Mouse (Mus musculus) heart, embryonic 12.5 days (tissue): ENCODE results near the gene Gramd1b. TPM values are rescaled to one million over a fixed set of nuclear protein-coding genes. Genes with fewer than 3 reads are reported as not detected.

Experiments
- ATAC-seq: fragments of 200-750 bp; cut with Nextera tagmentation; 2 replicates; pipeline ENCODE4 v1.8.0; 2017; ENCODE audit warnings: moderate TSS enrichment, moderate library complexity; ENCODE audit not compliant: insufficient number of reproducible peaks, low FRiP score
- H3K27ac ChIP-seq: fragments of 300-500 bp; sonication (generic); 2 replicates; pipeline ENCODE4 v1.5.1; 2016; ENCODE audit warnings: mild to moderate bottlenecking, moderate library complexity; ENCODE audit not compliant: poor library complexity, severe bottlenecking
- H3K27me3 ChIP-seq: fragments of 300-500 bp; sonication (generic); replicated peaks from 2 replicates; pipeline ENCODE4 v1.6.1; 2016; ENCODE audit warnings: mild to moderate bottlenecking, moderate library complexity
- H3K36me3 ChIP-seq: fragments of 300-500 bp; sonication (generic); 2 replicates; pipeline ENCODE4 v1.6.1; 2016; ENCODE audit warnings: mild to moderate bottlenecking, moderate library complexity
- H3K4me1 ChIP-seq: fragments of 300-500 bp; sonication (generic); replicated peaks from 2 replicates; pipeline ENCODE4 v1.6.1; 2016; ENCODE audit warnings: mild to moderate bottlenecking
- H3K4me2 ChIP-seq: fragments of 300-500 bp; sonication (generic); 2 replicates; pipeline ENCODE4 v1.6.1; 2016; ENCODE audit warnings: mild to moderate bottlenecking, moderate library complexity
- H3K4me3 ChIP-seq: fragments of 300-500 bp; sonication (generic); 2 replicates; pipeline ENCODE4 v1.5.1; 2016; ENCODE audit warnings: mild to moderate bottlenecking
- H3K9ac ChIP-seq: fragments of 300-500 bp; sonication (generic); 2 replicates; pipeline ENCODE4 v1.6.1; 2016; ENCODE audit warnings: mild to moderate bottlenecking, moderate library complexity
- H3K9me3 ChIP-seq: fragments of 300-500 bp; sonication (generic); replicated peaks from 2 replicates; pipeline ENCODE4 v1.6.1; 2016; ENCODE audit warnings: mild to moderate bottlenecking, moderate library complexity
- WGBS: fragments of 180-500 bp; shearing (Covaris S2); methylation state at CpG from one replicate; pipeline ENCODE4 v1.1.7; 2016; 5-methylcytosine and 5-hydroxymethylcytosine counted together
- polyA plus RNA-seq: library from polyadenylated mRNA; unstranded; fragments of >200 nt; fragmentation: Nextera tagmentation; extraction: Ambion mirVana; gene quantifications from 2 replicates; pipeline ENCODE4 v1.2.1, GENCODE M21; 2016

Gene Gramd1b
- polyA plus RNA-seq, 1 experiment from 2014 or later: 7.9 TPM

DNA sequence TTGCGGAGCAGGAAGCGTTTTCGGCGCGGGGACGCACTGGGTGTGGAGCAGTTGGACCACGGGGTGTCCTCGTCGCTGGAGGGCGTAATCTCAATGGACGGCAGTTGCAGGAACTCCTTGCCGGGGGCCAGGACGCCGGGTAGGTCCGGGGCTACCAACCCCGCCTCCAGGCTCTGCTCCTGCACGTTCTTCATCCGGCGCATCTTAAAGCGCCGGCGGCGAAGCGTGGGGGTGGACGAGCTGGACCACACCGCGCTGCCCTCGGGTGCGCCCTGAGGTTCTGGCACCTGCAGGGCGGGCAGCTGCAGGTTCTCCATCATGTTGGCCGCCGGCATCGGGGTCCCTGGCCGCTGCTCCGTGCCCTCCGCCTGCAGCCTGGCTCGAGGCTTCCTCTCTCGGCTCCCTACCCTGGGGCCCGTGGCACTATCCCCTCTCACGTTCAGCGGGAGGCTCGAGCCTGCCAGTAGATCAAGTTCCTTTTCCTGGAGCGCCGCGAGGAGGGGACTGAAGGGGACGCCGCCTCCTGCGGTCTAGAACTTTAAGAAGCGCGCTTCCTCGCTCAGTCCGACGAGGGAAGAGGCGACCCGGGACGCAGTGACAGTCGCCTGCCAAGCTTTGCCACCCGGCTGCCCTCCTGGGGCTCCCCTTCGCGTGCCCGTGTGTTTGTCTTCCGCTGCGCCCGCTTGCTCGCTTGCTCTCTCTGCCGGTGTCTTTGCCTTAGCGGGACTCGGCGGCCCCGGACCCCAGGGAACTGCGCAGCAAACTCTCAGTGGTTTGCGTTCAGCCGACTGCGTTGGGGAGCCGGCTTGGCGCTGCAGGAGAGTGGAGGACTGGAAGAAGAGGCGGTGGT lies 75.6 kb downstream of the Gramd1b start:
- H3K4me3 ChIP-seq: peak overlapping the region; percentile 72
- no peaks in the 10 kb centered on the region for H3K9me3 ChIP-seq
- no peaks in the 10 kb centered on the region for H3K36me3 ChIP-seq
- H3K9ac ChIP-seq: peak overlapping the region; percentile 89
- peaks cover 37% of the 10 kb centered on the region for H3K4me1 ChIP-seq
- peaks cover 5% of the 10 kb centered on the region; the same call in 1 of the 2 replicates for H3K27me3 ChIP-seq
- peak overlapping the region; percentile 93 for H3K4me2 ChIP-seq
- WGBS: under 1% methylated on average over 77 of the region's 77 CpGs
- ATAC-seq: peak; percentile 56
- peak overlapping the region; percentile 88 for H3K27ac ChIP-seq

DNA sequence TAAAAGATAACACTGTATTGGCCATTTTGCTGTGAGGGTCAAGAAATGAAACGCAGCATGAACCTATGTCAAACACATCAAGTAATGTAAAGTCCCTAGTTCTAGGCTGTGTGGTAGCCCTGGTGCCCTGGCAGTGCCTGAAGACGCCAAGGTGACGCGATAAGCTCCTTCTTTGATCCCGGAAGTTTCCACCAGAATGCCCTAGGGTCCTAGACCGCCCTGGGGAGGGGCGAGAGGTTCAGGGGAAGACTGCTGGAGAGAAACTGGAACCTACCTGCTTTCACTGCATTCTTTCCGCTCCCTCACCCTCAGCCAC lies 76.2 kb downstream of the Gramd1b start:
- peak overlapping the region; percentile 93 for H3K4me2 ChIP-seq
- ATAC-seq: no peak; the same call in 1 of the 2 replicates
- H3K36me3 ChIP-seq: no peaks in the 10 kb centered on the region
- H3K9me3 ChIP-seq: no peaks in the 10 kb centered on the region
- peak overlapping the region; percentile 72 for H3K4me3 ChIP-seq
- H3K9ac ChIP-seq: peak overlapping the region; percentile 89
- peak overlapping the region; percentile 88 for H3K27ac ChIP-seq
- H3K4me1 ChIP-seq: peaks cover 37% of the 10 kb centered on the region
- WGBS: under 1% methylated on average over 8 of the region's 8 CpGs
- peaks cover 5% of the 10 kb centered on the region; the same call in 1 of the 2 replicates for H3K27me3 ChIP-seq

DNA sequence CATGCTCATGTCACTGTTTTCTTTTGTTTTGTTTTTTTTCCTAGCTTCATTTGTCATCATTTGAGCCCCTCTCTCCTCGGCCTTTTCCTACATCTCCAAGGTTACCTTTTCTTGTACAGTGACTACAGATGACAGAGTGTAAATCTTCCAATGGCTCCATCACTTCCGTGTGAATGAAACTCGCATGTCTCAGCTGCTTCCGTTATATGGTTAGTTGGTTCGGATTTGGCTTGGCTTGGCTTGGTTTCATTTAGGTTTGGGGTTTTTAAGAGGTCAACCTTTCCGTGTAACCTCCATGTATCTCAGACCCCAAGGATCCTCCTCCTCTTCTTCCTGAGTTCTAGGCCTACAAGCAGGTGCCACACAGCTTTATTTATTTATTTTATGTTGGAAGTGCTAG lies 77.3 kb downstream of the Gramd1b start:
- peaks cover 32% of the 10 kb centered on the region for H3K4me1 ChIP-seq
- no peaks in the 10 kb centered on the region for H3K36me3 ChIP-seq
- 87% methylated on average over 6 of the region's 6 CpGs for WGBS
- H3K27ac ChIP-seq: no peak overlapping the region
- no peak overlapping the region for H3K9ac ChIP-seq
- peak overlapping the region; percentile 72 for H3K4me3 ChIP-seq
- no peaks in the 10 kb centered on the region for H3K9me3 ChIP-seq
- no peak for ATAC-seq
- H3K4me2 ChIP-seq: peak overlapping the region; percentile 93
- H3K27me3 ChIP-seq: peaks cover 5% of the 10 kb centered on the region; the same call in 1 of the 2 replicates

DNA sequence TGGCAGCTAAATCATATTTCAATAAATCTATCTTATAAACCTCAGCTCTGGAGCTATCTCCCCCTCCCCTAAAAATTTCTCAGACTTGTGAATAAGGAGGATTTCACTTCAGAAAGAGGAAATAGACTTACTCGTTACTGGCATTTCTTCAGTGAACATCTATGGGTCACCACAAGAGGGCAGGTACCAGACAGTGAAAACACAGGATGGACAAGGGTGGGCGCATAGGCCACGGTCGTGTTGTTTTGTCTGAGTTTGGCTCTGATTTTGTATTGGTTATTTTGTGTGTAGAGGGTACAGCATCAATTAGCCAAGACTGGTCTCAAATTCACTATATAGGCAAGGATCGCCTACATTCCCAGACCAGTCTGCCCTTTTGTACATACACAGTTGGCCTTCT lies 79.0 kb downstream of the Gramd1b start:
- no peak overlapping the region for H3K9ac ChIP-seq
- WGBS: 52% methylated on average over 5 of the region's 5 CpGs
- no peaks in the 10 kb centered on the region for H3K36me3 ChIP-seq
- H3K4me1 ChIP-seq: peaks cover 32% of the 10 kb centered on the region
- no peak overlapping the region for H3K4me2 ChIP-seq
- no peaks in the 10 kb centered on the region for H3K9me3 ChIP-seq
- peaks cover 5% of the 10 kb centered on the region; the same call in 1 of the 2 replicates for H3K27me3 ChIP-seq
- no peak overlapping the region for H3K27ac ChIP-seq
- peak overlapping the region; percentile 10; the same call in 1 of the 2 replicates for H3K4me3 ChIP-seq
- no peak for ATAC-seq

DNA sequence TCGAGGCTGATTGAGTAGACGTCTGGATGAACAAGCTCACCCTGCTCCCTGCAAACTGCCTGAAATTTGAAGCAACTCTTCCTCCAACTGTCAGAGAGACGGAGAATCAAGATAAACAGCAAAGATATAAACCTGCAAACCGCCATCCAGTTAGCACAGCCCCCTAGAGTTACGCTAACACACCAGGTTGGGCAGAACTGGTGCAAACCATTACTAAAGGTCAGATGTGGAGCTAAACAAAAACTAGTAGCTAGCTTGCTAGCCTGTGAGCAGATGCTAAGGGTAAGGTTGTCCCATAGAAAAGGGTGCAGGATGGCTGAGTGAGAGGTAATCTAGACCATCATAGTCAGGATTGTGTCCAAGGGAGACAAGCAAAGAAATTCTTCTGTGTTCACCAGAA lies 80.4 kb downstream of the Gramd1b start:
- no peaks in the 10 kb centered on the region for H3K9me3 ChIP-seq
- no peak overlapping the region for H3K4me3 ChIP-seq
- H3K4me1 ChIP-seq: peaks cover 22% of the 10 kb centered on the region
- no peaks in the 10 kb centered on the region for H3K36me3 ChIP-seq
- H3K4me2 ChIP-seq: no peak overlapping the region
- H3K27ac ChIP-seq: no peak overlapping the region
- H3K27me3 ChIP-seq: peaks cover 5% of the 10 kb centered on the region; the same call in 1 of the 2 replicates
- WGBS: 69% methylated on average over 5 of the region's 5 CpGs
- H3K9ac ChIP-seq: no peak overlapping the region
- no peak for ATAC-seq

DNA sequence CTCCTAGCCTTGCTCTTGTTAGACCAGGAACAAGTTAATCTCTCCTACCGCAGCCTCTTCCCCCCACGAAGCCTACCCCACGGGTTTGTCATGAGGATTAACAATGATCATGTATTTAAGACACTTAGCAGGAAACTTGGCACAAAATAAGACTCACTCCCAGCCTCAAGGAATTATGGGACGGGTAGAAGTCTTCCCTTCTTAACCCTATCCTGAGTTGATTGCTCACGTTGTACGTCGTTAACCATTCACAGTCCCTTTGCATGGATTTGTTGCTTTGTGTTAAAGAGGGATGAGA lies 80.8 kb downstream of the Gramd1b start:
- H3K9ac ChIP-seq: no peak overlapping the region
- 75% methylated on average over 7 of the region's 7 CpGs for WGBS
- ATAC-seq: no peak
- peaks cover 5% of the 10 kb centered on the region; the same call in 1 of the 2 replicates for H3K27me3 ChIP-seq
- H3K4me3 ChIP-seq: no peak overlapping the region
- peaks cover 22% of the 10 kb centered on the region for H3K4me1 ChIP-seq
- H3K9me3 ChIP-seq: no peaks in the 10 kb centered on the region
- no peaks in the 10 kb centered on the region for H3K36me3 ChIP-seq
- H3K27ac ChIP-seq: no peak overlapping the region
- no peak overlapping the region for H3K4me2 ChIP-seq

DNA sequence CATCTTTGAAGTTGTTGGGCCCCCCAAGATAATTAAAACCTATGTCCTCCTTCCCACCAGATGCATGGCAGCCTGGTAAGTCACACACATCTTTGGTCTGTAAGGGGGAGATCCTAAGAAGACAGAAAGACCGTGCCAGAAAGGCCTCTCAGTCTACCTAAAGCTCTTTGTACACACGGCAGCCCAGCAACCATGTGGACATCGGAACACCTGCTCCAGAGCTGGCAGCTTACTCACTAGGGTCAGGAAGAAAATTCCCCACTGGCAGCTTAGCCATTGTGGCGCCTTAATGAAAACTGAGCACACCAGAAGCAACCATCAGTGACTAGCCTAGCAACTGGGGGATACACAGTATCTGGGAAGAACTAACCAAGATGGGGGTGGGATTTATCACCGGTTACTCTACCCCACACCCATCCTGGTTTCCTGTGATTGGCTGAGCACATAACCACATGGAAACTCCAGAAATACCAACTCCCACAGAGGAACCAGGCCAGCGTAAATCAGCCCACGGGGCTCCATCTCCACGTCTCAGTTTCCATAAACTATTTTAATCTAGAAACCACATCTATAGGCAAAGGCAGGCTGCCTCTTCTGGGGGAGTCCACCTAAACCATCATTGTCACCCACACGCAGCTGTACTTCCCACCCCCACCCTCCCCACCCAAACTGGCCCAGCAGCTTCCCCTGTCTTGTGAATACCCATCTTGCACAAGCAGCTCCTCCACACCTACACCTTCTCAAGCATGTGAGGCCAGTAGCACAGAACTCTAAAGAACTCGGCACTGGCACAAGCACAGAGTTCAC lies 81.4 kb downstream of the Gramd1b start:
- Histone ChIP-seq H3K4me3 (no peak overlapping the region), H3K36me3 (no peaks in the 10 kb centered on the region), H3K9ac (no peak overlapping the region), H3K27me3 (peaks cover 5% of the 10 kb centered on the region; the same call in 1 of the 2 replicates), H3K4me1 (peaks cover 22% of the 10 kb centered on the region), H3K9me3 (no peaks in the 10 kb centered on the region), H3K4me2 (no peak overlapping the region), H3K27ac (no peak overlapping the region)
- WGBS: 65% methylated on average over 10 of the region's 10 CpGs
- no peak for ATAC-seq

DNA sequence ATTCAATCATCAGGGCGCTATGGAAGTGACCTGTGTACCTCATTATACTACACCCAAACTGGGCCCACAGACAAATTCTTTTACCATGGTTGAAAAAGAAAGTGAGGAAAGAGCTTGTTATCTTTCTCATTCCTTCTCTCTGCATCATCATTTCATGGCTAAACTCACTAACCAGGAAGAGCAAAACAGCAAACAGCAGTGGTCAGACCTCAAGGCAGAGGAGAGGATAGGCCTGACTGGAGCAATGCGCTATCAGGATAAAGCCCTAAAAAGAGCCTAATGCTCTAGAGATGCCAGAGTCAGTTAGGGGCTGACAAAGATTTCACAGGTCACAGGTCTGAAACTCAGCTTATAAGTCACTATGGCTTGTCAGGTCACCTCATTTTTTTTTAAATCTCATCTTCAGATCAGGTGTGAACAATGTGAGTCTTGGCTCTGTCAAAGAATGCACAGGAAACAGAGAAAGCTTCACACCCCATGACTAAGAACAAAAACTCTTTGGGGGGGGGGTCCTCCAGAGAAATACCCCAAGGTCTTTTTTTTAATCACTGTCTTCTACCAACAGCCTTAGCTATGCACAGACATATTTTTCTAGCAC lies 82.4 kb downstream of the Gramd1b start:
- H3K36me3 ChIP-seq: no peaks in the 10 kb centered on the region
- H3K9ac ChIP-seq: no peak overlapping the region
- H3K4me2 ChIP-seq: no peak overlapping the region
- peaks cover 20% of the 10 kb centered on the region for H3K4me1 ChIP-seq
- ATAC-seq: no peak
- no peaks in the 10 kb centered on the region for H3K9me3 ChIP-seq
- 89% methylated on average over 2 of the region's 2 CpGs for WGBS
- no peaks in the 10 kb centered on the region for H3K27me3 ChIP-seq
- no peak overlapping the region for H3K27ac ChIP-seq
- H3K4me3 ChIP-seq: no peak overlapping the region

DNA sequence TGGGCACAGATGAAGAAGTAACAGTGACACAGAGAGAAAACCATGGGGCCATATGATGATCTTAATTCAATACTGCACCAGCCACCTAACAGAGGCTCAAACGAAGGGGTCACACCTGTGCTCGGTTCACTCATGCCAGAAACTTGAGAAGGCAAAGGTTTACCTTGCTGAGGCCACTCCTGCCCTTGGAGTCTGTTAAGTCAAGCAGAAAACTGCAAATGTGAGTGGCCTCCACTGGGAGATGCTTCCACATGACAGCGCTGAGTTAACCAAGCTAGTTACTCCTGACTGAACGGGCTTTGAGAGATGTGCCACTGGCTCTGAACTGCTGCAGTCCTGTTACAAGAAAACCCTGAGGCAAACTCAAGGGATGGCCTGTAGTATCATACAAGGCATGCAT lies 83.9 kb downstream of the Gramd1b start:
- Histone ChIP-seq H3K9ac (no peak overlapping the region), H3K36me3 (no peaks in the 10 kb centered on the region), H3K9me3 (no peaks in the 10 kb centered on the region), H3K4me1 (peaks cover 20% of the 10 kb centered on the region), H3K27me3 (no peaks in the 10 kb centered on the region), H3K4me2 (no peak overlapping the region), H3K27ac (no peak overlapping the region), H3K4me3 (no peak overlapping the region)
- ATAC-seq: no peak
- 73% methylated on average over 4 of the region's 4 CpGs for WGBS

DNA sequence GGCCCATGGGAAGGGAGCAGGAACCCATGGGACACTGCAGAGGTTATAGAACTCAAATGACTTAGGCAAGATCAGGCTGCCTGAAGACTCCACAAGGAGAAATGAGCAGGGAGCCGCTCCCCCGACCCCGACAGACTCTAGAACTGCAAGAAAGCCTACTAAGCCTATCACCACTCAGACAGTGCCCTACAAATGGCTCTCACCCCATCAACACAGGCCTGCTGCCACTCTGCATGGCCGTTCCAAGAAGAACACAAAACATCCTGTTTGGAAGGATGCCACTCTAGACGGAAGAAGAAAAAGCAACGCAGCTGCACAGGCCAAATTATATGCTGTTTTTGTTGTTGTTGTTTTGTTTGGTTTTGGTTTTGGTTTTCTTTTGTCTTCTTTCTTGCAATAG lies 86.2 kb downstream of the Gramd1b start:
- WGBS: 81% methylated on average over 6 of the region's 6 CpGs
- H3K27me3 ChIP-seq: no peaks in the 10 kb centered on the region
- H3K4me2 ChIP-seq: no peak overlapping the region
- no peak overlapping the region for H3K4me3 ChIP-seq
- no peak for ATAC-seq
- no peak overlapping the region for H3K9ac ChIP-seq
- no peaks in the 10 kb centered on the region for H3K9me3 ChIP-seq
- no peak overlapping the region for H3K27ac ChIP-seq
- H3K36me3 ChIP-seq: no peaks in the 10 kb centered on the region
- H3K4me1 ChIP-seq: peaks cover 22% of the 10 kb centered on the region

DNA sequence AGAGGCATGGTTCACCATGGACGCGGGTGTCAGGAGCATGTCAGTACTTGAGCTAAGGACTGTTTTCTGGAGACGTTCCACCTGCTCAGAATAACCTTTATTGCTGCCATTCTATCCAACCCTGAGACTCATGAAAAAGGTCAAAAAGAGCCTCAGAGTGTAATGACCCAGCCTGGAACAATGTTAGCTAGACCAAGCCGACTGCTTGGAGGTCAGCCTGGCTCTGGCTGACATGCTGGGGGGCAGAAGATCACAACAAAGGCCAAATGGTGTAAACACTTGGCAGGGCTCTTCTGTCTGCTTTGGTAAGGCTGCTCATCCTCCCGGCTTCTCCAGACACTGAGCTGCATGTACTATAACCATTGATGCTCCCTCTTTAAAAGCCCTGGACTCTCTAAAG lies 88.4 kb downstream of the Gramd1b start:
- Histone ChIP-seq H3K36me3 (no peaks in the 10 kb centered on the region), H3K9ac (no peak overlapping the region)

More for the DNA sequence above, 88.4 kb downstream of the Gramd1b start:
- Histone ChIP-seq H3K4me2 (no peak overlapping the region), H3K27ac (no peak overlapping the region), H3K4me3 (no peak overlapping the region), H3K4me1 (peaks cover 33% of the 10 kb centered on the region), H3K27me3 (no peaks in the 10 kb centered on the region), H3K9me3 (no peaks in the 10 kb centered on the region)
- 59% methylated on average over 5 of the region's 5 CpGs for WGBS
- no peak for ATAC-seq
